Mouse (Mus musculus) spleen, adult 2 months (tissue): ENCODE measurements around the gene R3hdml. TPM values are rescaled to one million over a fixed set of nuclear protein-coding genes. Genes with fewer than 3 reads are reported as not detected.

Source experiments
- DNase-seq, 2 experiments: peaks; one replicate each; pipeline versions ENCODE4 v3.0.0 to v3.0.0-alpha.2; 2012 to 2021; ENCODE audit warnings: low spot score in 2 of 2, low read depth in 1 of 2
- H3K27ac ChIP-seq: fragments of 200-500 bp; 2 replicates; pipeline ENCODE4 v1.5.1; 2012; ENCODE audit warnings: low read length, inconsistent platforms; ENCODE audit not compliant: insufficient read depth
- H3K27me3 ChIP-seq: fragments of 200-500 bp; 2 replicates; pipeline ENCODE4 v1.6.1; 2012; ENCODE audit warnings: mild to moderate bottlenecking, moderate library complexity, low read length, inconsistent platforms; ENCODE audit not compliant: control insufficient read depth, insufficient read depth
- H3K36me3 ChIP-seq: fragments of 200-500 bp; 2 replicates; pipeline ENCODE4 v1.6.1; 2012; ENCODE audit warnings: mild to moderate bottlenecking, low read length, inconsistent platforms; ENCODE audit not compliant: control insufficient read depth, insufficient read depth
- H3K4me1 ChIP-seq: fragments of 200-500 bp; 2 replicates; pipeline ENCODE4 v1.6.1; 2011; ENCODE audit warnings: inconsistent platforms; ENCODE audit not compliant: control insufficient read depth, insufficient read depth, insufficient read length
- H3K4me3 ChIP-seq: fragments of 200-500 bp; 2 replicates; pipeline ENCODE4 v1.5.1; 2011; ENCODE audit warnings: mild to moderate bottlenecking, inconsistent platforms; ENCODE audit not compliant: insufficient read depth, insufficient read length; ENCODE audit errors: extremely low read depth
- CTCF ChIP-seq: fragments of 200-500 bp; IDR thresholded peaks from 2 replicates; pipeline ENCODE4 v1.5.1; 2011; ENCODE audit warnings: mild to moderate bottlenecking, inconsistent platforms; ENCODE audit not compliant: insufficient read depth, insufficient read length, insufficient replicate concordance; ENCODE audit errors: extremely low read depth
- POLR2A ChIP-seq: fragments of 200-500 bp; IDR thresholded peaks from 2 replicates; pipeline ENCODE4 v1.6.1; 2011; ENCODE audit warnings: low read depth, low read length, inconsistent platforms
- WGBS: fragments of 180-500 bp; shearing (Covaris S2); methylation state at CpG from one replicate; pipeline ENCODE4 v1.1.7; 2018; 5-methylcytosine and 5-hydroxymethylcytosine counted together
- polyA plus RNA-seq: library from polyadenylated mRNA; depleted of rRNA; stranded (reverse); fragments of >200 nt; gene quantifications from 2 replicates; pipeline ENCODE4 v1.2.3, GENCODE M21; 2012

R3hdml gene
- polyA plus RNA-seq, 1 experiment: not detected

DNA sequence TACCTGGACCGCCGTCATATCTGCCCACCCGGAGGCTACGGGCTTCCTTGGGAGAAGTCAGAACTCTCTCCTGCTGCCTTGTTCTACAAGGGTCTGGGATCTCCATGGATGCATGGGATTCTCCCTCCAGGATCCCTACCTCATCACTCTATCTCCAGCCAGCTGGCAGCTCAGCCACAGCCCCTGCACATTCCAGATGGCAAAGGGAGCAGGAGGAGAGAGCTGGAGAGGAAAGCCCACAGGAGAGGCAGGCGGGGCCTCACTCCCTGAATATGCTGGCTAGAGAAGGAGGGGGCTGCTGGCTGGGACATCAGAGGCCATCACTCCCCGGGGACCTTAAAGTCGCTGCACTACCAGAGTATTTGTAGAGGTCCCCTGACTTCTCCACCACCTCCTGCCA, 767 bp upstream of the R3hdml start:
- no peaks in the 10 kb centered on the region for H3K27me3 ChIP-seq
- H3K4me1 ChIP-seq: no peaks in the 10 kb centered on the region
- H3K36me3 ChIP-seq: no peaks in the 10 kb centered on the region
- H3K27ac ChIP-seq: no peak overlapping the region
- H3K4me3 ChIP-seq: no peak overlapping the region
- TF ChIP-seq CTCF: no peak
- no peak for TF ChIP-seq POLR2A
- 70% methylated on average over 7 of the region's 7 CpGs for WGBS
- DNase-seq: no peak

GRCm38 (mm10) chr2:163493031-163493430, 913 bp downstream of the R3hdml start:
- DNase-seq: no peak
- no peak for TF ChIP-seq CTCF
- WGBS: 67% methylated on average over 5 of the region's 5 CpGs
- Histone ChIP-seq H3K27ac (no peak overlapping the region), H3K4me1 (no peaks in the 10 kb centered on the region), H3K27me3 (no peaks in the 10 kb centered on the region), H3K36me3 (no peaks in the 10 kb centered on the region), H3K4me3 (no peak overlapping the region)

GRCm38 (mm10) chr2:163493976-163494375, 1.9 kb downstream of the R3hdml start:
- Histone ChIP-seq H3K4me1 (no peaks in the 10 kb centered on the region), H3K36me3 (no peaks in the 10 kb centered on the region), H3K27me3 (no peaks in the 10 kb centered on the region), H3K4me3 (no peak overlapping the region), H3K27ac (no peak overlapping the region)
- TF ChIP-seq POLR2A (no peak), CTCF (no peak)
- 44% methylated on average over 5 of the region's 5 CpGs for WGBS
- no peak for DNase-seq

- no peaks in the 10 kb centered on the region for H3K27me3 ChIP-seq
Measured at GRCm38 (mm10) chr2:163494456-163494855, 2.3 kb downstream of the R3hdml start.

DNA sequence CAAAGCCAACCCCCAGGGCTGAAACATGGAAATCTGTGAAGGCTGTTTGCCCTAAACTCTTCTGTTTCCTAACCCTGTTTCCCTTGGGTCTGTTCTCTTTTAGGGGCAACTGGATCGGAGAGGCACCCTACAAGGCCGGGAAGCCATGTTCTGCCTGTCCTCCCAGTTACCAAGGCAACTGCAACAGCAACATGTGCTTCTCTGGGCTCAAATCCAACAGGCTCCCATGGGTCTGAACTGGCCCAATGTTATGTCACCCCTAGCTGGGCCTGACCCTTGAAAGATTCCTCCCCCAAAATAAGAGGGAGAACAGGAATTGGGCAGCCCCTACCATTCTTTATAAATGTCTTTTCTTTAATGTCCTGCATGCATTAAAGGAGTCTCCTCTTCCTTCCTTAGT, 10.1 kb downstream of the R3hdml start:
- no peaks in the 10 kb centered on the region for H3K36me3 ChIP-seq
- no peak for DNase-seq
- no peak for TF ChIP-seq CTCF
- TF ChIP-seq POLR2A: no peak
- H3K27me3 ChIP-seq: no peaks in the 10 kb centered on the region
- no peak overlapping the region for H3K4me3 ChIP-seq
- no peaks in the 10 kb centered on the region for H3K4me1 ChIP-seq
- H3K27ac ChIP-seq: no peak overlapping the region
- 74% methylated on average over 2 of the region's 2 CpGs for WGBS

More at GRCm38 (mm10) chr2:163494456-163494855, 2.3 kb downstream of the R3hdml start:
- TF ChIP-seq POLR2A (no peak), CTCF (no peak)
- DNase-seq: no peak
- H3K4me3 ChIP-seq: no peak overlapping the region
- WGBS: 51% methylated on average over 6 of the region's 6 CpGs
- no peaks in the 10 kb centered on the region for H3K36me3 ChIP-seq
- H3K4me1 ChIP-seq: no peaks in the 10 kb centered on the region
- H3K27ac ChIP-seq: no peak overlapping the region

DNA sequence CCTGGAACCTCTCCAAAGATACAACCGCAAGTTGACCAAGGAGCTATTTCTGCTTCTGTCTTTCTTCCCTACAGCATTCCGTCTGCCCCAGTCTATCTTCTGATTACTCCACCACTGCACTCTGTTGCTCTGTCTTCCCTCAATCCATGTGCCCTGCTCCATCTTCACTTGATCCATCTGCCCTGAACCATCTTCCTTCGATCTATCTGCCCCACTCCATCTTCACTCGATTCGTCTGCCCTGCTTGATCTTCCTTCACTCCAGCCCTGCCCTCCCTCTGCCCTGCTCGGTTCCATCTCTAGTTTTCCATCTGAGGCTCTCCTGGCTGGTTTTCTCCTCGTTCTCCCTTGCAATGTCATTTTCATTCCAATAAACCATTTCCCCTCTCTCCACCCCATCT, 11.1 kb downstream of the R3hdml start:
- TF ChIP-seq POLR2A: no peak
- TF ChIP-seq CTCF: no peak
- DNase-seq: no peak
- no peak overlapping the region for H3K27ac ChIP-seq

GRCm38 (mm10) chr2:163506300-163507004, 14.3 kb downstream of the R3hdml start, which contains the start of gene Hnf4a:
Hnf4a (plus strand) TSS chr2:163506808.
- Histone ChIP-seq H3K27ac (no peak within 1 kb of the TSS), H3K4me1 (no peaks in the 10 kb centered on the region), H3K4me3 (no peak within 1 kb of the TSS), H3K36me3 (no peaks in the 10 kb centered on the region), H3K27me3 (no peaks in the 10 kb centered on the region)
- TF ChIP-seq CTCF: no peak
- TF ChIP-seq POLR2A: no peak
- no peak for DNase-seq
- WGBS: 87% methylated on average over 10 of the region's 10 CpGs

More for the DNA sequence above, 11.1 kb downstream of the R3hdml start:
- no peaks in the 10 kb centered on the region for H3K4me1 ChIP-seq
- H3K27me3 ChIP-seq: no peaks in the 10 kb centered on the region
- no peaks in the 10 kb centered on the region for H3K36me3 ChIP-seq
- H3K4me3 ChIP-seq: no peak overlapping the region
- 74% methylated on average over 7 of the region's 7 CpGs for WGBS

GRCm38 (mm10) chr2:163525761-163526243, 33.7 kb downstream of the R3hdml start:
- no peak overlapping the region for H3K27ac ChIP-seq
- DNase-seq: no peak
- H3K4me1 ChIP-seq: no peaks in the 10 kb centered on the region
- H3K4me3 ChIP-seq: no peak overlapping the region
- TF ChIP-seq POLR2A: no peak
- 61% methylated on average over 7 of the region's 7 CpGs for WGBS
- H3K36me3 ChIP-seq: no peaks in the 10 kb centered on the region
- H3K27me3 ChIP-seq: no peaks in the 10 kb centered on the region
